ENCODE assay signal across 27 mouse cellular contexts in the genomic region with DNA sequence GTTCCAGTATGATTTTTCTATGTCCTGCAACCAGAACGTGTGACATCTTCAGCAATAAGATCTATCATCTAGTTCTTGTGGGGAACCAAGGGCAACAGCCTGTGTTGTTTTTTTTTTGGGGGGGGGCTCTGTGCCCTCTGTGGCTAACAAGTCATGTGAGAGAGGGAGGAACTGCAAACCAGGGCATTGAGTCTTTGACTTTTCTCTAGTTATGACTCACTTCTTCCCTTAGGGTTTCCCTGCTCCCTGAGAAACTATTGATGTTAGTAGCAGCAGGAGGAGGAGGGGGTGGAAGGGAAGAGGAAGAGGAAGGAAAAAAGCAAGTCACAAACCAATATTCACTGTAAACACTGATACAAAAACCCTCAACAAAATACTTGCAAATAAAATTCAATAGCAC. TPM values are rescaled to one million over a fixed set of nuclear protein-coding genes. Genes with fewer than 3 reads are reported as not detected.
"Had no signal": no experiment of that assay in that cellular context is flagged by ENCODE, and none has a peak within 500 bp of the region (broad histone marks: within the 10 kb centered on the region; RNA-seq: fewer than 3 reads in every experiment).

No protein-coding gene starts in this region.

- H3K9ac ChIP-seq: lung, embryonic 14.5 days; midbrain, embryonic 13.5 days; midbrain, embryonic 15.5 days; neural tube, embryonic 12.5 days had no signal

- H3K4me3 ChIP-seq: megakaryocyte, embryonic 14.5 days; midbrain, embryonic 13.5 days; midbrain, embryonic 15.5 days; neural tube, embryonic 12.5 days had no signal

- DNase-seq: lung, adult 18-20 months; lung, embryonic 14.5 days; lung, postnatal 10 days; lung, postnatal 4 days; retina, postnatal 1 day; right cerebral cortex, adult 18-20 months; right cerebral cortex, postnatal 25 days; right cerebral cortex, postnatal 4 days; spleen, adult 18-20 months; thymus, adult 18-20 months; thymus, postnatal 14 days; thymus, postnatal 36 days had no signal

- H3K27ac ChIP-seq: midbrain, embryonic 13.5 days; midbrain, embryonic 15.5 days; neural tube, embryonic 12.5 days had no signal

- H3K36me3 ChIP-seq: midbrain, embryonic 13.5 days; midbrain, embryonic 15.5 days; neural tube, embryonic 12.5 days had no signal

- H3K4me2 ChIP-seq: lung, embryonic 14.5 days; midbrain, embryonic 11.5 days; midbrain, embryonic 13.5 days; midbrain, embryonic 15.5 days; neural tube, embryonic 12.5 days had no signal

- H3K27me3 ChIP-seq: midbrain, embryonic 13.5 days; midbrain, embryonic 15.5 days; neural tube, embryonic 12.5 days had no signal

- H3K9me3 ChIP-seq: midbrain, embryonic 15.5 days had no signal

- H3K4me1 ChIP-seq: megakaryocyte, embryonic 14.5 days had no signal

RNA-seq across cellular contexts. Expression of a gene that starts 5.4 kb away (rescaled TPM):
- total RNA-seq: monocyte, adult 5-6 weeks had no signal

RNA-seq across cellular contexts. Expression of a gene that starts 19.2 kb away (rescaled TPM):
- total RNA-seq: megakaryocyte progenitor cell, adult 5-6 weeks; monocyte, adult 5-6 weeks; neutrophil, adult 5-6 weeks had no signal
- polyA plus RNA-seq: lung, embryonic 14.5 days; lung, embryonic 16.5 days; midbrain, embryonic 11.5 days; midbrain, embryonic 13.5 days; midbrain, postnatal 0 days; neural tube, embryonic 12.5 days; neural tube, embryonic 14.5 days; small intestine, adult 2 months had no signal

RNA-seq across cellular contexts. Expression of a gene that starts 34.3 kb away (rescaled TPM):
- total RNA-seq: monocyte, adult 5-6 weeks; neutrophil, adult 5-6 weeks had no signal

RNA-seq across cellular contexts. Expression of a gene that starts 34.9 kb away (rescaled TPM):
- total RNA-seq: megakaryocyte progenitor cell, adult 5-6 weeks; midbrain, postnatal 0 days; monocyte, adult 5-6 weeks; neutrophil, adult 5-6 weeks had no signal
- polyA plus RNA-seq: lung, embryonic 14.5 days; lung, embryonic 16.5 days; midbrain, embryonic 11.5 days; midbrain, embryonic 13.5 days; midbrain, embryonic 15.5 days; midbrain, postnatal 0 days; neural tube, embryonic 12.5 days; neural tube, embryonic 14.5 days; small intestine, adult 2 months; stomach, embryonic 14.5 days; stomach, embryonic 16.5 days; thymus, postnatal 0 days had no signal
